Mouse (Mus musculus): ENCODE measurements around the gene Efcab5.

Gene Efcab5

DNA sequence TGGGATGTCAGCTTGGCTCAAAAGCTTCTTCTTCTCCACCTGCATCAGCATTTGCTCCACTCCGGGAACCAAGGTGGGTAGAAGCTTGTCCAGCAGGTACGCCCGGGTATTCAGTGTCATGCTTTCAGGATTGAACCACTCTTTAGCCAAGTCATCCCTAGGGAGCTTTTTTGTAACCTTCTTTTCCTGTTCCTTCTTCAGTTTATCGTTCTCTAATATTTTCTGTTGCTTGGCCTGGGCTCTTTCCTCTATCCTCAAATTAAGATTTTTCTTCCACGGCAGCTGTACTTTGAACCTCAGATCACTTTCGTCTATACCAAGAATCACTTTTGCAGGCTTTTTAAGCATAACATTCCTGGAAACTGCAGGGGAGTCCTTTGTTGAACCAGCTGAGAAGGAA, at the start of gene Efcab5:
Gene Efcab5, minus strand, starts transcription at position 101 of the 400 bp plus-strand sequence.
- no peak for DNase-seq

DNA sequence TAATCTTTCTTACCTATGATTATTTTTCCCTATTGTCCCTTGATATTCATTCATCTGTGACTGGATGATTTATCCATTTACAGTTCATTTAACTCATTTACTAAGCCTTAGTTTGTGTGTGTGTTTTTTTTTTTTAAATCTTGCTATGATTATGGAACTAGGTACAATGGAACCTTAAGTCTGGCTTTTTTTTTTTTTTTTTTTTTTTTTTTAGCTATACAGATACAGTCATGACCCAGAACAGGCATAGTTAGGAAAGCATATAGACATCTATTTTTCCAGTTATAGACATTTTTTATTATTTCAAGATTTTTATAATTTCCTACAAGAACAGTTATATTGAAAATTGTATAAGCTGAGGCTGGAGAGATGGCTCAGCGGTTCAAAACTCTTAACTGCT, 46.5 kb upstream of the Efcab5 start:
- no peak for DNase-seq

DNA sequence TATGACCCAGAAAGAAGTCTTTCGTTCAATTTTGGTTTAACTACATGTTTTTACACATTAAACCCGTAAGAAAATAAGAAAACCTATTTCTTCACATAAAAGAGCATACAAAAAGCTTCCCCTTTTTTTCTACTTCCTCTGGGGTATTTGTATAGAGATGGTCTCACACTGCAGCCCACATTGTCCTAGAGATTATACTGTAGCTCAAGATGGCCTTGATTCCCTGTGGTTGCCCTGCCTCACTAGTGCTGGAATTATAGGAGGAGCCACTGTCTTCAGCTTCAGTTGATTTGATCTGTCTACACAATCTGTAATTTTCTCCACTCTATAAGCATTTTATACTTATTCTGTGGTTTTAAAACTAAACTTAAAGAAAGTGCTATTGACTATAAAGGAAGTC, 42.7 kb upstream of the Efcab5 start:
- DNase-seq = no peak

DNA sequence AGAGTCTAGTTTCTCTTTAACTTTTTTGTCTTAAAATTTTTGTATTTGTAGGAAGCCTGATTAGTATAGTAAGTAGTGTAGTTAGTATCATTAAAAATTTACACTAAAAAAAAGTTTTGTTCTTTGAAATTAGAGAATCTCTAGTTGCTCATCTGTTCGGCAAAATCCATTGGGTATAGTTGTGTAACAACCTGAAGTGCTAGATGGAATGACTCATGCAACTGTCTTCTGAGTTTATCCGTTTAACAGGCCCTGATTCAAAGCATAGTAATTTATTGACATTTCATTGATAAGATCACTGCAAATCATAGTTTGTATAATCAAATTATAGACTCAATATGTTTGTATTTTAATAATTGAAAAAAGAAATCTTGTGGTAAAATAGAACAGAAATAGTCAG, 42.0 kb upstream of the Efcab5 start:
- no peak for DNase-seq

DNA sequence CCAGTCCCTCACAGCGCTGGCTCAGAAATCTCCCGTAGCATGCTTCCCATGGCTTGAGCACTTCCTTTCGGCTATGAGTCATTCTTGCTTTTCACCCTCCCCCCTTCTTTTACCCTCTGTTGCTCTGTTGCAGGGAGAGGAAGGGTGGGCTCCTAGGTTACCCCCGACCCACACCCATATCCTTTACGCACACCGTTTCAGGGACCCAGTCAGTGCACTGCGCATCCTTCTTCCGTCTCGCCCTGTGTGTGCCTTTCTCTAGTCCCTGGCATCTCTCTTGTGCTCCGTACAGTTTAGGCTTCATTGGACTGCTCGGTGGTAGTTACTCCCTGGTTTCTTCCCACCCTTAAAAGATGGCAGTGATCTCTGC, 28.0 kb upstream of the Efcab5 start:
- DNase-seq = peak in 1 of 2 experiments; percentile 48

DNA sequence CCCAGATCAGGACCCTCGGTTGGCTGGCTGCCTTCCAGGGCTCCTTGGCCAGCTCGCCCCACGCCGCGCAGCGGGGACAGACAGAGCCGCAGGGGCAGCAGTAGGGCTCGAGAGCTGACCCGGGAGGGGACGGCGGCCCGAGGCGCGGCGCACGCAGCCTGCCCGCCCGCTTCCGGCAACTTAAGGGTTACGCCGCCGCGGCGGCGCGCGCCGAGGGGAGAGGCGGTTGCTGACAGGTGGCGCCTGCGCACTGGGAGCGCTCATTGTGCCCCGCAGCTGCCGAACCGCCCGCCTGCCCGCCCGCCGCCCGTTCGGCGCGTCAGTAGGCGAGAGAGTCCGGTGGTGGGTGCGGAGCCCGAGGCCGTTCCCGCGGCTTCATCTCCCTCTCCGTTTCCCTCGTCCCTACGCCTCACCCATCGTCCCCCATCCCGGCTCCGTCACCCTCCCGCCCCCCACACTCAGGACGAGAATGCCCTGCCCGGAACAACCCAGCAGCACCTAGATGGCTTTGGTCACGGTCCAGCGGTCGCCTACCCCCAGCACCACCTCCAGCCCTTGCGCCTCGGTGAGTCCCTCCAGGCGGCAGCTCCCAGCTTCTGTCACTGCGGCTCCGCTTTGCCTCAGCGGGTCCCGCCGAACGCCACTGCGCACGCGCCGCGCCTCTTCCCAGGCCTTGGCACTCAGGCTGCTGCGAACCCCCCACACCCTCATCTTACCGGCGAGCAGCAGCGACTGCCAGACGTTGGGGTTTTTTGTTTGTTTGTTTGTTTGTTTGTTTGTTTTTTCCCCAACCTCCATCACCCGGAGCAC, 27.4 kb upstream of the Efcab5 start, which contains the start of gene Ssh2:
Gene Ssh2, plus strand, starts transcription at position 337 of the 810 bp plus-strand sequence.
- peak; percentile 85 to 88 for DNase-seq

DNA sequence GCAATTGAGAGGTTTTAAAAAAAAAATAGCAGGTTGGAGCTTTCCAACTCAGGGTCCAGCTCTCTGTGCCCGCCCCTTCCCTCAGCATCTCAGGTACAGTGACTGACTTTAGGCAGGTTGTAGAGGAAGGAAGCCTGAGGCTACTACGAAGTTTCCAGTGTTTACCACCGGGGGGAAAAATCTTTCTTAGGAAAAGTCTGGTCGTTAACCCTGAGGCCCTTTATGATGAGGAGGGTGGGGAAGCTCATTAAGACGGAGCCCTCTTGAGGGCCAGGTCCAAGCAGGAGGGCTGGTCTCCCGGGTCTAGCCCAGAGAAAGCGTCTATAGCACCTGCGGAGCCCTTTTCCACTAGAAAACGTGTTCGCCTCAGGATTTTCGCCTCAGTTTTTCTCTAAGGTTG, 26.7 kb upstream of the Efcab5 start:
- DNase-seq = no peak

DNA sequence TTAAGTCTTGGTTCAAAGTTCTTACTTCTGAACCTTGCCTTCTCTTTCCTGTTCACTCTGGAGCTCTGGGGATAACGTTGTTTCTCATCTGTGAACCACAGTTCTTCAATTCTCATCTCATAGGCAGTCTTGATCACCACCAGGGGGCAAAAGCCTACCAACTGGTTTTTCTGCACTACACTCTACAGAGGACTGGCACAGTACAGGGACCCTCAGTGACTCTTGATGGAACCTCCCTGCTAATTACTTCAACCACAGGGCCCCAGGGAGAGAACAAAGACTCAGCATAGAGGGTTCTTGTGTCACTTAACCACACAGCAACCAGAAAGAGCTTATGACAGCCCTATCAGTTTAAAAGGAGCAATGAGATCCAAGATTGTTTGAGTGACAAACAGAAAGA, 26.0 kb upstream of the Efcab5 start:
- peak; percentile 50 to 60 for DNase-seq

DNA sequence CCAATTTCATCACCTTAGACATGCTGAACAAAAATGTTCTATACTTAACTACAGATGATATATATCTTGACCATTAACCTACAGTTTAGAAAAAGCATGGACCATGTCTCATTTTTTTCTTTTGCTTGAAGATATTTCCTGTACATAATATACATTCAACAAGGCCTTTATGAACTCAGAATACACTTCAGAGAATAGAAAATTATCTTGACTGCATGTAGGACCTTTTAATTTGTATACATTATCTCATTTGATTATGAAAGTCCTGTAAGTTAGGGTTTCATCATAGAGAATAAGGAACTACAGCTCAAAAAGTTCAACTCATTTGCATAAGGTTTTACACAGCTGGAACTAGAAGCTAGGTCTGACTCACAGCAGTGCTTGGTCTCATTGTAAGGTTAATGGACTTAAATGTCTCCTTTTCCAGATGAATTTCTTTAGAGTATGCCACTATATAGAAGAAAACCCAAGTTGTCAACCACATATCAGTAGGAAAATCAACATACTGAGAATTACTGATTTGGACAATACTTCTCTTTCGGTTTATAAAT, 25.4 kb upstream of the Efcab5 start:
- DNase-seq = no peak

DNA sequence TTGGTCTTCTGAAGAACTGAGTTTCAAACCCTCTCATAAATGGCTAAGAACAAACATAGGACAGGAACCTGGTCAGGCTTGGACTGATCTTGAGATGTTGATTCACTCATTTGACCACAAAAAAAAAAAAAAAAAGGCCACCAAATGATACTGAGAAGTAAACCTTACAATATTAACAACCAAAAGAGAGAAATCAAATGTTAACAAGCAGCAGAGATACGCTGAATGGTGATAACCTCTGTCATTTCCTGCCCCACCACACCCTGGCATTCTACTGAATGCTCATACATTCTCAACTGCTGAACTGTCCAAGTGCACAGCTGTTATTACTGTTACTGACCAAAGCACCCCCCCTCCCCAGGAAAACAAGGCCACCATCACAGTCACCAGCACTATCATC, 11.9 kb upstream of the Efcab5 start:
- no peak for DNase-seq

DNA sequence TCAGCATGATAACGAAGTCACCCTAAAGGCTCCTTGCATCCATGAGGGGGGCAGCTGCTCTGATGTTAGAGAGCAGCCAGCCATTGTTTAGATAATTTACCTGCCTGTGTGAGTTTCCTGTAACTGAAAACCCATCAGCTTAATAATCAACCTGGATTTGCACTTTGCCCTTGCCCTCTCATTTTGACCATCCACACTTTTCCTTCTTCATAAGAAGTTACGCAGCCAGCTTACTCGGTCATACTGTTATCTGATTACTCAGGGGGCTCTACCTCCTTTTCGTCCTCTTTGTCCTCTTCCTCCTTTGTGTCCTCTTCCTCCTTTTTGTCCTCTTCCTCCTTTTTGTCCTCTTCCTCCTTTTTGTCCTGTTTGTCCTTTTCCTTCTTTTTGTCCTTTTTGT, 10.9 kb upstream of the Efcab5 start:
- no peak for DNase-seq

DNA sequence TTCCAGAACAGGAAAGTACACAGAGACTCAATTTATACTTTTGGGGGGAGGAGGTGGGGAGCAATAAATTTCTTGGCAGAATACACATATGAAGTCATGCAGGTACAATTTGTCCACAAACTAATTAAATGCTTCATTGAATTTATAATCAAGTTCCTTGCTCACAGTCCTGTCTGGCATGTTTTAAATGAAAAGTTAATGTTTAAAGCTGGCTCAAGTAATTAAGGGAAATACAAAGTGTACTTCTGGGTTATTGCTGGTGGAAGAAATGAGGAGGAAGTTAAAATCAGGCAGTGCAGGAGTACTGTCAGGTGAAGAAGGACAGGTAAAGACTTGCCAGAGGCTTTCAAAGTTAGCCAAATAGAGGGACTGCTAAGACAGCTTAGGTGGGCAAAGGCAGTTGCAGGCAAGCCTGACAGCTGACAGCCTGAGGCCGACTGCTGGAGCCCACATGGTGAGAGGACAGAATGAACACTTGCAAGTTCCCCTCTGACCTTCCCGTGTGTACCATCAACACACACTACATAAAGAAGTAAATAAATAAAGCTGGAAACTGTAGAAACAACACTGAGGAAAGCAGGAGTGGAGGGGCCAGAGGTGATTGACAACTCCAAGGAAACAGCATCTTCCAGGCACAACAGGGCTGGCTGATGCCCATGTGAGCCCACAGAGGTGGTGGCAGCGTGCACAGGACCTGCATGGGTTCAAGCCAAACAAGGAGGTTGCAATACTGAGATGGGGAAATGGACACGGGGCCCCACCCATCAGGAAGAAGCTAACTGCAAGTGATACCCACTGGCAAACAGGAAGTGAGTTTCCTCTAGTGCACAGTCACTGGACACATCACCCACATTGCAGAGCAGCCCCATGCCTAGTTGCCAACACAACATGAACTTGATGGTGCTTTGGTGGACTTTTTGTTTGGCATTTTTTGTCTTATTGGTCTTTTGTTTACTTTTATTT, 7.7 kb upstream of the Efcab5 start:
- DNase-seq = no peak

DNA sequence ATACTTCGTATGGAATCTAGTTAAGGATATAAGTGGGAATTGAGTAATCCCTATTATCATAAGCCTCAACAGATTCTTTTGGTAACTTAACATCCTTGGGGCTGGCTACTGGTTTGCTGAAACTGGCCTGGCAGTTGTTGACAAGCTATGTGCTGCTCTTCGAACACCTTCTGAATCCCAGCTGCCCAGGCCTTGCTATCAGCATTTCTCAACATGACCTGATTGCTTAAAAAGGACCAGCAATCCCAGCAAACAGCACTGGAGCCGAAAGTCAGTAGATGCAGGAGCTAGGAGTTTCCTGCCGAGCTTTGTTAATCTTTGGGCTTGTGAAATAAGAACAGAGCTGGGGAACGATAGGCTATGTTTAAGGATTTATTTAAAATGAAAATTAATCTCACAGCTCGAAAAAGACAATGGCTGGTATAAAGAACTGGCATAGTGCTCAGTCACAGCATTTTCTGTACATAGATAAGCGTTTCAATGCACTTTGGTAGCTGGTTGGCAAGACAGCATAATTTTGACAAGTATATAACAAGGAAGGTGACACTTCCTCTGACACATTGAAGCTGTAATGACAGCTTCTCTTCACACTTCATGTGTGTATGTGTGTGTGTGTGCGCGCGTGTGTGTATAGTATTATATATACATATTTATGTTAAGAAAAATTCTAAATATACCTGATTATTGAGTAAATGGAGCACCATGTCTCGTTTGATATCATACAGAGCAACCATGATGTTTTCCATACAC, 6.8 kb upstream of the Efcab5 start:
- DNase-seq = no peak

DNA sequence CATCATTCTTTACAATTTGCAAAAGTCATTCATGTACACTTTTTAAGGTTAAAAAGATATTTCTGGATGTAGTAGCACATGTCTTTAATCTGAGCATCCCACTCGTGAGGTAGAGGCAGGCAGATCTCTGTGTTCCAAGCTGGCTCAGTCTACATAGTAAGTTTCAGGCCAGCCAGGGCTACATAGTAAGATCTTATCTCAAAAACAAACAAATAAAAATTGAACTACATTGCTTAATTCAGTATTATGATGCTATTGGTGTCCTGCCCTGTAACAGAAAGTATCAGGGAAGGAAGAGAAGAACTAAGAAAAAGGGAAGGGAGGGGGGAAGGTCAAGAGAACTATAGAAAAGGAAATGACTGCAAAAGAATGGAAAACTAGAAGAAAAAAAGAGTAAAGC, 6.0 kb upstream of the Efcab5 start:
- no peak for DNase-seq

DNA sequence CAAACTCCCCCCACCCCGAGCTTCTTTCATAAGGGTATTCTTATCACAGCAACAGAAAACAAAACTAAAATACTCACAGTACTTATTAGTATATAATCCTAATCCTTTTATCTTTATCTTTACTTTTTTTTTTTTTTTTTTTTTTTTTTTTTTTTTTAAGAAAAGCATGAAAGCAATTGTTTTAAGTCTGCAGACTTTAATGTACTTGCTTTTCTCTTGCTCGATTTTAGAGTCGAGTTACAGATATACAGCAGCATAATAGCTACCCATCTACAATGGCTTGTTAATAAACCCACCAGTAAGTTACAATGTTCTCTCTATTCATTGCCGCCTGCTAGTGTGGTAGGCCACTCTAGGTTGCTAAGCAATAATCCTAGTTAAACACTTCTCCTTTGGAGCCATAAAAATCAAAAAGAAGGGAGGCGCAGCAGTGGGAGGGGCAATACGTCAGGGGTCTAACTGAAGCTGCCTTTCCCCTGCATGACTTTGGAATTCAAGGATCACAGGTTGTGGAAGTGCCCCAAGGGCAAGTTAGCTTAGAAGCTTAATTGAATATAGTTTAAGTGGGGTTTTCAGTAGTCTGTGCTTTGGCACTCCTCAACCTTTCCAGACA, 5.3 kb upstream of the Efcab5 start:
- no peak for DNase-seq

DNA sequence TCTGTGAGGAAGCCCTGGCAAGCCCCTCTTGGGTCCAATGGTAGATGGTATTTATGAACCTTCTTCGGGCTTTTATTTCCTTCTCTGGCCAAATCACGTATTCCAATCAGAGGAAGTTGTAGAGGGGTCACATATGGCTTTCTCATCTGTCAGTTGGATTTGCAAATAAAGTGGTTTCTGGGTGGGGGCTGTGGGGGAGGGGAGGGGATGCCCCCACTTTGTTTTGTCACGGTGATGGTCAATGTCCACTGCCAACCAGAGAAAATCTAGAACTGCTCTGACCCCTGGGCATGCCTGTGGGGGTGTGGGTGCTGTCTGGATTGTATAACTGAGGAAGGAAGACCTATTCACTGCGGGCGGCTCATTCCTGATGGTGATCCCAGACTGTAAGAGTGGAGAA, 4.6 kb upstream of the Efcab5 start:
- no peak for DNase-seq

DNA sequence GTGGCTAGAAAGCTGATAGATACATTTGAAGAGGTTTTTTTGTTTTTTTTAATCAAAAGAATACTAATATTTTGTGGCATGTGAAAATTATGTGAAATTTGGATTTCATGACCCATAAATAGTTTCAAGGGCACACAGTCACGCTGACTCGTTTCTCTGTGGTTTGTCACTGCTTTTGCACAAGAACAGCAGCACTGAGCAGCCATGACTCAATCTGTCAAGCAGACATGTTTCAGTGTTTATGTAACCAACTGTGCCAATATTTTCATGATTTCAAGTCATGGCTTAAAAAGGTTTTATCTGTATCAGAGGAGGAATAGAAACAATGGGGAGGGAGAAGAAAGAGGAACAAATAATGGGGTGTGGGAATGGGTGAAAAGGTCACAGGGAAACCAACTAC, 3.8 kb downstream of the Efcab5 start:
- no peak for DNase-seq

DNA sequence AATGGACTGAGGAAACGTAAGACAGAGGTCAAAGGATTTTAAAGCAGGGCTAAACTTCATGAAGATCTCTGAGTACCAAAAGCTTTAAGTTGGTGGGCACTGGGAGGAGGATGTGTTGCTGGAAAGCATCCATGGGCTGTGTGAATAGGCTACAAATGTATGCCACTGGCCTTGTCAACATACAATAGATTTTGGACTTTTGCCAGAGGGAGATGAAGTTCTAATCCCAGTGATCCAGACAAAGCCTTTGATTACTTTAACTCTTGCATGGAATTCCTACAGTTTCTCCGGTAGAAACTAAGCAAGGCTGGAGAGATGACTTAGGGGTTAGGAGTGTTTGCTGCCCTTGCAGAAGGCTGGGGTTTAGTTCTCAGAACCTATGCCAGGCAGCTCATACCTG, 6.2 kb downstream of the Efcab5 start:
- DNase-seq = no peak

DNA sequence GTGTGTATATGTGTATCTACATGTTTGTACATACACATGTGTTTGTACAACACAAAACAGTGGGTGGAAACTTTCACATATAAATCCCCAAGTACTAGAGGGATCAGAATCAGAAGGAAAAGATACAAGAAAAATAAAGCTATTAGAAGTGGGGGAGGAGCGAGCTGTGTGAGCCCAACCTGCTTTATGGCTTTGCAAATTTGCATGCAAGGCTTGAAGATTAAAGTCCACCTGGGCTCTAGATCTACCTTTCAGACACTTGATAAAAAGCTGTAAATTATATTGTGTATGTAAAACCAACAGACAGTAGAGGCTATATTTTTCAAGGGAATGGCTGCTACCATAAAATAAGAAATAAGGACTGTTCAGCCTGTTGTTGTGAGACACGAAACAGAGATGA, 6.7 kb downstream of the Efcab5 start:
- no peak for DNase-seq

DNA sequence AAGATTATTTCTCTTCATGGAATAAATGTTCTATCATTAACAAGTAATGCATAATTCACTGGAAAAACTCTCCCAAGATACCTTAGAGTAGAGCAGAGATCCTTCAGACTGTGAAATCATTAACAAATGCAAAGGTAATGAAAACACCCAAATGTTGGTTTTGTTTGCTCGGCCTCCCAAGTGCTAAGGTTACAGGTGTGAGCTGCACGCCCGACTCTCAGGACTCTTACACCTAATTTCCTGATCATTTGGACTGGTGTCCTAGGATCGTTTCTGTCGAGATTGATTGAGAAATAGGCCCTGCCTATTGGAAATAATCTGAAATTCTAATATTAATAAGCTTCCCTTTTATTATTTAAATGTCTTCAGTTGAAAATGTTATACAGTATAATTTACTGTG, 7.2 kb downstream of the Efcab5 start:
- no peak for DNase-seq

DNA sequence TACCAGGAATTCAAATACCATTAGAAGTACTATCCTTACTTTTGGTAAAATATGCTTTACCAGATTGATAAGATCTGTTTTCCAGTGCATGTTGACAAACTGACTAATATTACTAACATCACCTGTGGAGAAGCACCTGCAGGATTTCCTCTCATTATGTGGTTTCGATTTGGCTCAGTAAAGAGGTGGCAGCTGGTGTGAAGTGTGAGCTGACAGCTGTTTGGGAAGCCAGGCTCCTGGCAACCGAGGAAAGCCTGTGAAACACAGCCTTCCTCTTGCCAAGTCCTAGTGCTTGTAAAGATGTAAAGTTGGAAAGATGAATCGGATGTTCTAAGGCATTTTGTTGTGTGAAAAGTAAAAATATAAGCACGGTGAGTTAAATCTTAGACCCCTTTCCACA, 7.9 kb downstream of the Efcab5 start:
- DNase-seq = peak; percentile 9 to 47

DNA sequence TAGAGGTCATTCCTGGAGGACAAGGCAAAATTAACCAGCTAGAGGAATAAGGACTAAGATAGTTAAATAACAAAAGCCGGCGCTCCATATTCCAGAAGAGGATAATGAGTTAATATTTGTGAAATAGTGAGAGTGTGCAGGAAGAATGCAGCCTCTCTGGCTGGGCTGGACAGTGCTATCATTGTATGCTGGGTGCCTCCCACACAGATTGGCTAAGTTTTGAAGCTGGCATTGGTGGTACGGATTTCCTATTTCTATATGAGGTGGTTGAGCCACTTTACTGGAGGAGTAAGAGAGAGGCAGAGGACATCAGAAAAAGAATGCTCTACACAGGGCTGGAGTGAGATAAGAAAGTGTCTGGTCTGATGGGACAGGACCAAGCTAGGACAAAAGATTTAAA, 9.0 kb downstream of the Efcab5 start:
- no peak for DNase-seq
